Mouse (Mus musculus) retina, embryonic 14.5 days (tissue): ENCODE measurements around the gene Nsg1.
A peak's percentile ranks its signal among the peaks of the same experiment; 100 is the strongest.

ENCODE experiments used
- DNase-seq: peaks from one replicate; pipeline ENCODE4 v3.0.0-alpha.2; 2015; ENCODE audit warnings: low spot score

Gene Nsg1

GRCm38 (mm10) chr5:38159634-38160413 lies at the start of gene Nsg1:
TSS of gene Nsg1 (minus strand) at chr5:38159907.
- DNase-seq, result peak; percentile 40

DNA sequence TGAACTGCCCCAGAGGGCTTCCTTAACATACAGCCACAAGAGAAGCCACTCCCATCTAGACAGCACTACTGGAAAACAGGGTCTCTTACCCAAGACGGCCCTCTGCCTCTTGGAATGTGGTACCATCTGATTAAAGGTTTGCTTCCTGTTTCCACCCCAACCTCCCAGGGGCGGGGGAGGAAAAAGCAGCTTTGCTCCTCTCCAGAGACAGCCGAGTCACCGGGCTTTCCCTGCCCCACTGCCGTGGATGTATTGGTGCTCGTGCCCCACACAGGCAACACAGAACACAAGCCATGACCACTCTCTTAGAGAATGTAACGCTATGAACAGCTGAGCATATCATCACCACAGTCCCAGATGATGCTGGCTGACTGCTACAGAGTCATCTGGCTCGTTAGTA lies 49.3 kb upstream of the Nsg1 start:
- no peak for DNase-seq

DNA sequence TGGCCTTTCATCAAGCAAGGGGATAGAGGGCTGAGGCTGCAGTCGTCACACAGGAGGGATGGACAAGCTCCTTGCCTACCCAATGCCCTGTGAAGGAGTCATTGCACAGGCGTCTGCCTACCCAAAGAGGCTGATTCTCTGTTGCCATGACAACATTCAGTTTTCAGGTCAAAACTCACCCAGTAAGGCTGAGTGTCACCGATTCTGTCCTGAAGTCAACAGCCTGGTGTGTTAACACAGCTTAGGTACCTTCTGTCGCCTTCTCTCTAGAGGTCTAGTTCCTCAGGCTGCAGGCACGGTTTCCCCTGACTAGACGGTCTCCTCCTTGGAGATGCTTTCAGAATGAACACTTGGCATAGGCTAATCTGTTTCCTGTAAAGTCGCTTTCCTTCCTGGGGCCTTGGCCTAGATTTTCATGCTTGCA lies 45.6 kb upstream of the Nsg1 start:
- DNase-seq, result peak; percentile 18

- DNase-seq, result no peak
These were observed 40.0 kb upstream of the Nsg1 start for GRCm38 (mm10) chr5:38199686-38200085.

DNA sequence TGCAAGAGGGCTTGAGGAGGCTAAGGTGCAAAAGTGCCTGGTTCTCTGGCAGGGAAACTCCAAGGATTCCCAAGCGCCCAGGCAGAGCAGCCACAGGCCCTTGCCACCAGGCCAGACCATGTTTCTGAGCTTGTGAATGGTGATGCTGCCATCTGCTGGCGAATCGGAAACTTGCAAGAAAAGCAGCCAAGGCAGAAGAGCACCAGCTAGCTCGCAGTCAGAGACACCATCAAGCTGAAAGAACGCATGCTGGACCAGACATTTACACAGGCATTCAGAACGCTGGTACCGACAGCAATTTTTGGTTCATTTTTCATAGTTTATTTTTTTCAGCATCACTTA lies 37.7 kb upstream of the Nsg1 start:
- peak; percentile 93 for DNase-seq

GRCm38 (mm10) chr5:38196821-38197481 lies 37.2 kb upstream of the Nsg1 start:
- DNase-seq, result no peak

DNA sequence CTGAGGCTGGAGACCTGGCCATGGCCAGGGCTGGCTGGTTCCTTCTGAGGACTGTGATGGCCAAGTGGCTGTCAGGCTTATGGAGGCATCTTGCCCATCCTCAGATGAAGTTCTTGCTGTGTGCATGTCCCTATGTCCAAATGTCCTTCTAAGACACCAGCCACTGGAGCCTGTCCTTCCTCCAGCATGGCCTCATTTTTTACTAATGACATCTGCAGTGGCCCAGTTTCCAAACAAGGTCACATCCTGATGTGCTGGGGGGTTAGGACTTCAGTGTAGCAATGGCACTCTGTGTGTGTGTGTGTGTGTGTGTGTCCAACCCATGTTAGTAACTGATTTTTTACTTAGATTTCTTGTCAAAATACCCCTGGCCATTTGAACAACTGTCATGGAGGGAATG lies 36.2 kb upstream of the Nsg1 start:
- DNase-seq, result no peak

GRCm38 (mm10) chr5:38194946-38195345 lies 35.2 kb upstream of the Nsg1 start:
- peak; percentile 3 for DNase-seq

DNA sequence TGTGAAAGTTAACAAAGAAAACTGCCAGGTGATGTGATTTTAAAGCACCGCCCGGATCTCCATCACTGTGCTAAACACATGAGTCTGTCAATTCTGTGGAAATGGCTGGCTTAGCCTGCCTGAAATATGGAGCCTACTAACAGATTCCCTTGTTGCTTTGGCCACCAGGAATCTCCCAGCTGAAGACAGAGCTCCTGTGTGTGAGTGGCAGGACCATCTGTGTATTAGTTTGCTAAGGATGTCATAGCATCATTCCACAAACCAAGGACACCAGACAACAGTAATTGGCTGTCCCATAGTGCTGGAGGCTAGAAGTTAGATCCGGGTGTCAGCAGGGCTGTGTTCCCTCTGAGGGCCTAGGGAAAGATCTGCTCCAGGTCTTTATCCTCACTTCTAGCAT lies 31.2 kb upstream of the Nsg1 start:
- no peak for DNase-seq

DNA sequence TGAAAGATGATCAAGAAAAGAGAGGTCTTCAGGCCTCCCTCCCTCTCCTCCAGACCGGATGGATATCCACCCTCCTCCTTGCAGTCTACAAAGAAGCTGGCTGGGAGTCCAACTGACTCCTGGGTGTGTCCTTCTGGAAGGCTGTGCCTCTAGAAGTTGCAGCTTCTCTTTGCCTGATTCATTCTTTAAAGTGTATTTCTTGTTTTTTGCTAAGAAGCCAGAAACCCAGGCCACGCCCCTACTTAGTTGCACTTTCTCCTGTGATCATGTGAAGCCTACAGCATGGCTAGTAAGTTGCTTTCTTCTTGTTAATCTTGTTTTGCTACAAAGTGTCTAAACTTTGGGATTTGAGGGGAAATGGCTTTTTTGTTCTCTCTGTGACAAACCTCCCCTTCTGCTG lies 27.3 kb upstream of the Nsg1 start:
- DNase-seq, result no peak

GRCm38 (mm10) chr5:38184688-38185285 lies 25.1 kb upstream of the Nsg1 start:
- no peak for DNase-seq

DNA sequence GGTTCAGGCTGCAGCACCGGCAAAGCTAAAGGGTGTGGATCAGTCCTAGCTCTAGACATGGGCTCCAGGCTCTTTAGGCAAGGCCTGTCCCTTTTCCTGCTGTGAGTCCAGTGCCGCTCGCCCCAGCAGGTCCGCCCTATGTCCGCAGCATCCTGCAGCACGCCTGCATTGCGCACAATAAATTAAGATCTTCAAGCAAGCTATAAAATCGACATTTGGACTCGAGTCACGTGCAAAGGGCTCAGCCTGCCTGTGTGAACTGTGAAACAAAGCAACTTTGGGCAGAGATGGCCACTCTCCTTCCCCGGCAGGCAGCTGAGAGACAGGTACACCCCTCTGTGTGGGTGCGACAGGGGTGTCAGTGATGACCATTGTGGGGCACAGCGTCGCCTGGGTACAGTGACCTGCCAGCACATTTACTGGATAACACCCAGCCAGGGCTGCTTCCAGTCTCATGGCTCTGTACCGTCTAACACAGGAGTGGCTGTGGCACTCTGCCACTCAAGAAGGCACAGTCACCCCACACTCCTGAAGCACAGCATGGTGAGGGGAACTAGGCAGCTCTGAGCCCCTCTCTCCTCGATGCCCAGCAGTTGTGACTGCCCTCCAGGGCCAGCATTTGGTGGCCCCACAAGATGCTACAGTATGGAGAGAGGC lies 14.7 kb upstream of the Nsg1 start:
- DNase-seq, result no peak

DNA sequence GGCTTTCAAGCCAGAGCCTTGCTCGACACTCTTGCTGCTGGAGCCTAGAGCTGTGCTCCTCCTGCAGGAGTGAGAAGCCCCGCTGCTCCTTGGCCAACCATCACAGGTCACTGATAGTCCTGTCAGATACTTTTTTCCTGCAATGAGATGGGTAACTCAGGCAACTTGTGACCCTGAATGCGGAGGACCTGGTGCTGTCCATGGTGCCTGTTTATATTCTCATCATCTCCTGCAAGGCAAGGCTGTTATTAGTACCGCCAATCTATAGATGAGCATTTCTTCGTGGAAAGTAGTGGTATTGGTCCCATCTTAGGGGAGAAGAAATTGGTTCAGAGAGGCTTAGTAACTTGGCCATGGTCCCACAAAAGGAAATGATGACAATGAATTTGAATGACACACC lies 14.1 kb upstream of the Nsg1 start:
- DNase-seq, result no peak

- DNase-seq, result no peak
These were observed 8.8 kb upstream of the Nsg1 start for GRCm38 (mm10) chr5:38168497-38168896.

GRCm38 (mm10) chr5:38158947-38159633 lies 617 bp downstream of the Nsg1 start:
- DNase-seq, result peak; percentile 79

DNA sequence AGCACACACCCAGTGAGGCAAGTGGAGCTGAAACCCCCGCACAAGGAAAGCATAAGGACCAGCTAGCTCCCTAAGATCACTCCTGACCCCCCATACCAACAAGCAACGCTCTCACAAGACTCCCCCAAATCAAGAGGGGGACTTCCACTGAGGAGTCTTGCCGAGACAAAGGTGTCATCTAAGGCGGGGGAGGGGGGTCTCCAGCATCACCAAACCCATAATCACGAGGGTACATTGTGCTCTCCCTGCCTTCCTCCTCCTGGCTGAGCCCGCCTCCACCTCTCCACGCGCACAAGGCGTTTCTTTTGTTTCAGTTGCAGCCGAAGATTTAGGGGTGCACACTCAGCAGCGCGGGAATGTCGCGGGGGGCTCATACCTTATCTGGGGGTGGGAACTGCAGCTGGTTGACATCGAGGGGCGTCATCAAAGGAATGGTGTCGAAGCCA lies 1.2 kb downstream of the Nsg1 start:
- peak; percentile 43 for DNase-seq

DNA sequence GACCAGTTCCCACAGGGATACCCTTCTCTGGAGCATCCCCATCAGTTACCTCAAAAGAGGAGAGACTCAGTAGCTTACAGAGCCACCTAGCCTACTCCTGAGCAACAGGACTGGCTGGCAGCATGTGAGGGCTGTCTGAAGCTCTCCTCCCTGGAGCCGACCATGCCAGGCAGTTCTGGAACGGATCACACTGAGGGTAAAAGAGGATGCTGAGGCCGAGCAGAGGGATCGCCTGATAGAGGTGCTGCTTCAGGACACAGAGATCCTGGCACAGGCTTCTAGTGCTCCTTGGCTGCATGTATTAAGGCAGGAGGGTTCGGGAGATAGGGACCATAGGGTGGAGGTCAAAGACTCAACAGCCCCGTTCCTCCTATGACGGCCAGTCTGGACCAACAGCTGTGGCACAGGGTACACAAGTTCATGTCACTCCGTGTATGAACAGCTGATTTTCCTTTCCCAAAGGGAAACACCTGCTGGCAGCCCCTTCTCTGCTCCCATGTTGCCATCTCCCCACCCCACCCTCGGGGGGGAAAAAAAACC lies 2.2 kb downstream of the Nsg1 start:
- DNase-seq, result no peak

GRCm38 (mm10) chr5:38153636-38154035 lies 6.1 kb downstream of the Nsg1 start:
- no peak for DNase-seq

- DNase-seq, result no peak
These were observed 7.3 kb downstream of the Nsg1 start for GRCm38 (mm10) chr5:38152201-38153108.

- no peak for DNase-seq
These were observed 8.4 kb downstream of the Nsg1 start for GRCm38 (mm10) chr5:38151264-38151663.

DNA sequence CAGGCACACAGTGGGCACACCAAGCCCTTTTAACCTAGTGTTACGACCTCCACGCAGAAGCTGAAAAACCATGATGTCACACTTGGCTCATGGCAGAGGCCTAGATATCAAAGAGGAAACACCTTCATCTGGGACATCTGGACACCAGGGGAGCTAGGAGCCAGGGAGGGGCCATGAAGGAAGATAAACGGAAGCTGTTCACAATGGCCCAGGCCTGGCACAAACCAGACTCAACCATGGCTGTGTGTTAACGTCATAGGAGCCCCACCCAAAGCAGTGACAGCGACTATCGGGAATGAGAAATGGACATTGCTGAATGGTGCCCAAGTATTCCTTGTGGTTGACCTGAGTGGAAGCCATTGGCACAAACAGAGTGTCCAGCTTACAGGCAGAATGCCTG lies 13.2 kb downstream of the Nsg1 start:
- no peak for DNase-seq
